Mouse (Mus musculus): ENCODE results near the gene Sorcs3. TPM values are rescaled to one million over a fixed set of nuclear protein-coding genes. Genes with fewer than 3 reads are reported as not detected.

The Sorcs3 gene
- total and polyA plus RNA-seq, 2 experiments from 2014 or later, result 10.9 to 20.8 TPM

DNA sequence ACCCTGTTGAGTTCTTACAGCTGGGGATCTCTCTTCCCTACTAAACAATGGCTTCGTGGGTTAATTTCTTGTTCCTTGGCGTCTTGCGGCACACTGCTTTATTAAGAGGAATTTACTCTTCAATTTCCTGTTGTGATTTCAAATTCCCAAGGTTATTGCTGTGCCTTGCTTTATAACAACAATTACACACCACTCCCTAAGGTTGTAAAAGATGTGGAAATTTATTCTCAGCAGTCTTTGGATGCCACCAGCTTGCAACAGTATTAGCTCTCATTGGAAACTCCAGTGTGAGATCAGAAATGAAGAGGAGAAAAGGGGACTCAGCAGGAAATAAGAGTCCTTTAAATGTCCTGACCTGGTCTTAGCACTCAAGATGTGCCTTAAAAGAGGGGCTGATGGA is 641.9 kb downstream of the Sorcs3 start:
- Histone ChIP-seq H3K9me3 (ENCODE audit: low read length) (no peaks in the 10 kb centered on the region), H3K4me2 (ENCODE audit: low read depth) (no peak overlapping the region), H3K4me1 (ENCODE audit: insufficient read depth) (no peaks in the 10 kb centered on the region; the same call in 1 of the 2 replicates), H3K27me3 (ENCODE audit: insufficient read depth, low read length) (no peaks in the 10 kb centered on the region; the same call in 1 of the 2 replicates), H3K36me3 (ENCODE audit: insufficient read depth) (no peaks in the 10 kb centered on the region), H3K9ac (no peak overlapping the region), H3K27ac (ENCODE audit: low read depth, low read length) (no peak overlapping the region), H3K4me3 (ENCODE audit: low read depth, low read length) (no peak overlapping the region)
- DNase-seq (no peak), ATAC-seq (no peak)
- 88% methylated on average over 3 of the region's 3 CpGs for WGBS
- no peak for TF ChIP-seq CTCF (IDR thresholded peaks at IDR 0.05; ENCODE audit: low read depth)

DNA sequence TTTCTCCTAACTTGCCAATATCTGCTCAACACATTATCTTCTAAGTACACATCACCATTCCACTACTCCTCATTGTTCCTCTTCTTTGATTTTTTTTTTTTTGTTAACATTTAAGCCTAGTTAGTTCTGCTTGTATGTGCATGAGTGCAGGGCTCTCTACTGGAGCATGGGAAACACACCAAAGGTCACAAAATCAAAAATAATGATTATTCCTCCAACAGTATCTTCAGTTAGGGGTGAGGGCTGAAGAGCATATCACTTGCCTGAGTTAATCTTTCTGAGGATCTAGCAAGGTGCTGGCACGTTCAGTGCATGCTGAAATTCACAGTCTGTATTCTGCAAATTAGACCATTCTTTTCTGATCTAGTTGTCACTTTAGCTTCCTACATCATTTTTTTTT is 644.6 kb downstream of the Sorcs3 start:
- Histone ChIP-seq H3K36me3 (ENCODE audit: insufficient read depth) (no peaks in the 10 kb centered on the region), H3K4me2 (ENCODE audit: low read depth) (no peak overlapping the region), H3K4me3 (ENCODE audit: low read depth, low read length) (no peak overlapping the region), H3K9ac (no peak overlapping the region), H3K27ac (ENCODE audit: low read depth, low read length) (no peak overlapping the region), H3K9me3 (ENCODE audit: low read length) (no peaks in the 10 kb centered on the region), H3K27me3 (ENCODE audit: insufficient read depth, low read length) (no peaks in the 10 kb centered on the region; the same call in 1 of the 2 replicates), H3K4me1 (ENCODE audit: insufficient read depth) (no peaks in the 10 kb centered on the region; the same call in 1 of the 2 replicates)
- ATAC-seq (no peak), DNase-seq (no peak)
- 74% methylated on average over 1 of the region's 1 CpGs for WGBS
- TF ChIP-seq CTCF (IDR thresholded peaks at IDR 0.05; ENCODE audit: low read depth), result no peak
